Mouse (Mus musculus): Measurements from ENCODE around the gene Cnot6. TPM values are rescaled to one million over a fixed set of nuclear protein-coding genes. Genes with fewer than 3 reads are reported as not detected.

Cnot6 gene
- total and polyA plus RNA-seq, 3 experiments, result 38.9 to 58.3 (median 49.3) TPM

DNA sequence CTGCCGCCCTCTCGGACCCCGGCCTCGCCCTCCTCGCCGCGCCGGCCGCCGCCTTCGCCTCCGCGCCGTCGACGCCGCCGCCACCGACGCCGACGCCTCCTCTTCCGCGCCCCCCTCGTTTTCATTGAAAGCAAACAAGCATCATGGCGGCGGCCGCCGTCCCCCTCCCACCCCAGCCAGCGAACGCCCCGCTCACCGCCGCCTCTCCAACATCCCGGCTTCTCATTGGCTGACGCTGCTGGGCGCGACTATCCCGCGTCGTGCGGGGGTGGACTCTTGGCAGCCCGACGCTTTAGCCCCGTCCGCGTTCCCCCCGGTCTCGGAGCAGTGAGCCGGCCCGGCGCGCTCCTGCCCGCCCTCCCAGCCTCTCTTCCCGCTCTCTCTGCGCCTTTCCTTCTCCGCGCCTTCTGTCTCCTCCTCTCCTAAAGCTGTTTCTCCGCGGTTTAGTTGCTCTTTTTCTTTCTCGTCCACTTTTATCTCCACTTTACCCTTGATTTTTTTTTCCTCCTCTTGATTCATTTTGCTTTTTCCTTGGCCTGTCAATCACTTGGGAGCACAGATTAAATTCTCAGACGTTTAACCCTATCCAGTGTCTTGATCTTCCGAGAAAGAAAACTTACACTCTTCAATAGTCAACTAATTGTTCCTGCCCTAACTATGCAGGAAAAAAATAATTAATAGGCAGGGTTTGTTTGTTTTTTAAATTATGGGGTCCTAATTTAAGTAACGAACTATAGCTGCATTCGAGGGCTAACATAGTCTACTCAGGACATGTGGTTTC, at the start of gene Cnot6 (continued):
- TF ChIP-seq USF1 (IDR thresholded peaks at IDR 0.05; ENCODE audit: low read depth, low read length) (no peak), MAFK (IDR thresholded peaks at IDR 0.05; ENCODE audit: borderline replicate concordance, low read depth, low read length) (no peak), GABPA (IDR thresholded peaks at IDR 0.05; ENCODE audit: low read depth, low read length) (no peak), MYB (IDR thresholded peaks at IDR 0.05; ENCODE audit: low read depth, low read length) (no peak), CHD1 (IDR thresholded peaks at IDR 0.05; ENCODE audit: low read depth, low read length) (peak; percentile 100)

DNA sequence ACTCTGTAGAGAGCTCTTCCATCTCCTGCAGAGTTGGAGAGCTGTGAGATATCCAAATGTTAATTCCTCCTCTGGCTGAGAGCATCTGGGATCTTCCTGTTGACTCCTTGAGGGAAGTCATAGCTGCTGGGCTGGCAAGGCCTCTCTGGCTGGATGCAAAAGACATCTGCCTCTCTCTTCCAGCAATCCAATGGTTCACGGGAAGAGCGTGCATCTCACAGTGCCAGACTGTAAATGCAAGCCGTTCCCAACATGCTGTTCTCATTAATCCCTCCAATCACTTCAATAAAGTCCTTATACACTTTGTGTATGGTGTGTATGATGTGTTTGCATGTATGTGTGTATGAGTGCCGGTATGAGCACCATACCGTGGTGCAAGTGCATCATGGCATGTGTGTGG, 48.6 kb upstream of the Cnot6 start:
- Histone ChIP-seq H3K9ac (ENCODE audit: control insufficient read depth, low read depth, low read length, poor library complexity, severe bottlenecking) (no peak overlapping the region), H3K36me3 (ENCODE audit: control insufficient read depth in 1 of 2, insufficient read depth in 2 of 2, low read length in 2 of 2) (peaks cover 0 to 14% of the 10 kb centered on the region in 2 experiments; a peak in 2 of 4 replicates), H3K4me3 (ENCODE audit: control insufficient read depth in 1 of 2, insufficient read depth in 1 of 2, low read depth in 2 of 2, low read length in 2 of 2) (no peak overlapping the region), H3K79me2 (ENCODE audit: control insufficient read depth, insufficient read depth, low read length, poor library complexity) (no peaks in the 10 kb centered on the region), H3K27ac (ENCODE audit: control insufficient read depth, low read depth, low read length) (no peak overlapping the region), H3K27me3 (ENCODE audit: control insufficient read depth in 1 of 2, insufficient read depth in 2 of 2, low read length in 2 of 2) (peaks cover 2 to 4% of the 10 kb centered on the region in 2 experiments; a peak in 2 of 4 replicates), H3K4me1 (ENCODE audit: control insufficient read depth in 1 of 2, insufficient read depth in 2 of 2, low read length in 2 of 2) (peaks cover 5 to 22% of the 10 kb centered on the region in 2 experiments), H3K9me3 (replicated peaks; ENCODE audit: insufficient read depth, low read length) (no peaks in the 10 kb centered on the region)
- no peak for DNase-seq (ENCODE audit: low read depth, low spot score)
- no peak for TF ChIP-seq KAT2A (conservative IDR thresholded peaks at IDR 0.05; ENCODE audit: low read depth, low read length)
- TF ChIP-seq CHD1 (IDR thresholded peaks at IDR 0.05; ENCODE audit: low read depth, low read length), result no peak
- TF ChIP-seq CTCF (IDR thresholded peaks at IDR 0.05 in 2 of 3, conservative IDR thresholded peaks at IDR 0.05 in 1 of 3; ENCODE audit: control insufficient read depth in 1 of 3, insufficient read depth in 1 of 3, low read depth in 2 of 3, low read length in 3 of 3, poor library complexity in 1 of 3, severe bottlenecking in 1 of 3), result no peak
- TF ChIP-seq SIN3A (IDR thresholded peaks at IDR 0.05; ENCODE audit: low read length), result no peak
- TF ChIP-seq TAL1 (IDR thresholded peaks at IDR 0.05; ENCODE audit: low read length), result no peak
- no peak for TF ChIP-seq GABPA (IDR thresholded peaks at IDR 0.05; ENCODE audit: low read depth, low read length)
- TF ChIP-seq RCOR1 (IDR thresholded peaks at IDR 0.05; ENCODE audit: low read depth, low read length), result no peak
- TF ChIP-seq EP300 (IDR thresholded peaks at IDR 0.05; ENCODE audit: low read depth in 1 of 2, low read length in 2 of 2), result no peak

DNA sequence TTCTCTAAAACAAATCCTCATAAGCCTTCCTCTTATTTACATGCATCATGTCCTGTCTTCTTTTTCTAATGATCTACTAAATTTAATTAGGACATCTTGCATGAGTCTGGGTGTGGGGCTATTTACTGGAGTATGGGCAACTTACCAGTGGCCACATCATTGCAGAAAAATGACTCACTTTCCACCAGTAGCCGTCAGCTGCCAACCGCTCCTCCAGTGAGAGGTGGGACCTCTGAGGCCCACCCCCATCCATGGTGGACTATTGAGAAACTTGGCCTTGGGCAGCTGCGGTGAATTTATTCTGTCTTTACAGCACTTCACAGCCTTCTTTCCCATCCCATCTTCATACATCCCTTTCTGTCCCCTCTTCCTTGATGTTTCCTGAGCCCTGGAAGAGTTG, 45.6 kb upstream of the Cnot6 start:
- Histone ChIP-seq H3K27ac (ENCODE audit: control insufficient read depth, low read depth, low read length) (no peak overlapping the region), H3K36me3 (ENCODE audit: control insufficient read depth in 1 of 2, insufficient read depth in 2 of 2, low read length in 2 of 2) (no peaks in the 10 kb centered on the region), H3K9ac (ENCODE audit: control insufficient read depth, low read depth, low read length, poor library complexity, severe bottlenecking) (no peak overlapping the region), H3K4me3 (ENCODE audit: control insufficient read depth in 1 of 2, insufficient read depth in 1 of 2, low read depth in 2 of 2, low read length in 2 of 2) (no peak overlapping the region), H3K27me3 (ENCODE audit: control insufficient read depth in 1 of 2, insufficient read depth in 2 of 2, low read length in 2 of 2) (peaks cover 2 to 4% of the 10 kb centered on the region in 2 experiments; a peak in 3 of 4 replicates), H3K4me1 (ENCODE audit: control insufficient read depth in 1 of 2, insufficient read depth in 2 of 2, low read length in 2 of 2) (no peaks in the 10 kb centered on the region), H3K9me3 (replicated peaks; ENCODE audit: insufficient read depth, low read length) (no peaks in the 10 kb centered on the region), H3K79me2 (ENCODE audit: control insufficient read depth, insufficient read depth, low read length, poor library complexity) (no peaks in the 10 kb centered on the region)
- DNase-seq (ENCODE audit: low read depth, low spot score), result no peak
- TF ChIP-seq TCF12 (IDR thresholded peaks at IDR 0.05; ENCODE audit: low read depth, low read length), result no peak
- no peak for TF ChIP-seq CTCF (IDR thresholded peaks at IDR 0.05 in 2 of 3, conservative IDR thresholded peaks at IDR 0.05 in 1 of 3; ENCODE audit: control insufficient read depth in 1 of 3, insufficient read depth in 1 of 3, low read depth in 2 of 3, low read length in 3 of 3, poor library complexity in 1 of 3, severe bottlenecking in 1 of 3)
- TF ChIP-seq POLR2AphosphoS5 (IDR thresholded peaks at IDR 0.05; ENCODE audit: borderline replicate concordance, low read depth, low read length), result no peak
- TF ChIP-seq ZNF384 (IDR thresholded peaks at IDR 0.05; ENCODE audit: low read depth, low read length), result no peak
- no peak for TF ChIP-seq MYC (IDR thresholded peaks at IDR 0.05; ENCODE audit: low read depth, low read length)
- no peak for TF ChIP-seq MAFK (IDR thresholded peaks at IDR 0.05; ENCODE audit: borderline replicate concordance, low read depth, low read length)
- no peak for TF ChIP-seq BHLHE40 (IDR thresholded peaks at IDR 0.05; ENCODE audit: borderline replicate concordance, low read depth, low read length)
- no peak for TF ChIP-seq MAX (IDR thresholded peaks at IDR 0.05; ENCODE audit: low read length)
- TF ChIP-seq MXI1 (IDR thresholded peaks at IDR 0.05; ENCODE audit: low read depth, low read length), result no peak
- no peak for TF ChIP-seq EP300 (IDR thresholded peaks at IDR 0.05; ENCODE audit: low read depth in 1 of 2, low read length in 2 of 2)
- TF ChIP-seq USF1 (IDR thresholded peaks at IDR 0.05; ENCODE audit: low read depth, low read length), result no peak
- no peak for TF ChIP-seq SMC3 (IDR thresholded peaks at IDR 0.05; ENCODE audit: low read depth, low read length)
- TF ChIP-seq ETS1 (IDR thresholded peaks at IDR 0.05; ENCODE audit: low read depth, low read length), result no peak
- TF ChIP-seq NELFE (IDR thresholded peaks at IDR 0.05; ENCODE audit: low read depth, low read length), result no peak
- TF ChIP-seq MYB (IDR thresholded peaks at IDR 0.05; ENCODE audit: low read depth, low read length), result no peak
- no peak for TF ChIP-seq RAD21 (IDR thresholded peaks at IDR 0.05; ENCODE audit: low read depth, low read length)
- no peak for TF ChIP-seq E2F4 (IDR thresholded peaks at IDR 0.05; ENCODE audit: borderline replicate concordance, low read depth, low read length)
